Mouse (Mus musculus) left cerebral cortex, postnatal 14 days (tissue): ENCODE data around the gene Gm28042. TPM values are rescaled to one million over a fixed set of nuclear protein-coding genes. Genes with fewer than 3 reads are reported as not detected.

Experiments
- DNase-seq, 2 experiments: peaks; one replicate each; pipeline ENCODE4 v3.0.0; 2021 to 2022; ENCODE audit warnings: low spot score in 2 of 2, mixed read lengths in 1 of 2
- intact Hi-C: fragments of 180-260 bp; cut with DNase I; formaldehyde crosslinking; loops from one replicate; pipeline ENCODE4 v1.15.1; 2025
- microRNA-seq, 2 experiments: library from miRNA; unstranded; fragments of <30 nt; microRNA quantifications; one replicate each; pipeline ENCODE4 v1.2.0; 2022
- total RNA-seq, 2 experiments: library from RNA; stranded (reverse); gene quantifications; 2 replicates each; pipeline ENCODE4 v1.2.3; 2021

Gene Gm28042
- total RNA-seq, 2 experiments from 2014 or later, result 1.0 to 1.2 TPM

DNA sequence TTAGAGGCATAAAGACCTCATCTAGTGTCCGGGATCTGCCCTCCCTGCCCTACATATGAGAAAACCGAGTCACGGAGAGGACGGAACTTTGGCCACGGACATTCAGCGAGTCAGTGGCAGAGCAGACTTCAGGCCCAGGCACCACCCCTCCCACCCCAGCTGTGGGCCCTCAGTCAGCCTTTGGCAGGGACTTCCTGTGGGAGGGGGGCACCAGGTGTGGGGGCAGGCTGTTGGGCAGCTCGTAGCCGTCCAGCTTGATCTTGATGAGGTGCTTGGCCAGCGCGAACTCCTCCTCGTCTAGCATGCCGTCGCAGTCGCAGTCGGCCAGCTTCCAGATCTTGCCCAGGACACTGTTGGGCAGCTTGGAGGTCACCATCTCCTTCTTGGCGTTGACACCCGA is 63.7 kb downstream of the Gm28042 start:
- DNase-seq, result no peak
- intact Hi-C loops, result no loop called here

Small RNA genes within 50 kb of the gene (microRNA-seq; reads per million reads assigned to microRNA genes)
- 0.67 to 0.79 reads per million in 2 experiments for gene Mir7665

Other genes starting within 250 kb of the Gm28042 start
- 10 to 100 TPM; 17.5 to 18.8 TPM for gene Rpap1, start 240.0 kb upstream of the Gm28042 start, total RNA-seq
- 100 to 1,000 TPM; 117 to 119 TPM for gene Tyro3, start 229.8 kb upstream of the Gm28042 start, total RNA-seq
- 10 to 100 TPM; 57.9 to 65.6 TPM for gene Mga, start 130.3 kb upstream of the Gm28042 start, total RNA-seq
- 10 to 100 TPM; 61.2 to 65.9 TPM for gene Mapkbp1, start 54.8 kb upstream of the Gm28042 start, total RNA-seq
- gene Jmjd7, start within 50 bp of the Gm28042 start, total RNA-seq, result 1 to 10 TPM; 4.0 to 5.0 TPM
- gene Pla2g4b, start 5.9 kb downstream of the Gm28042 start, total RNA-seq, result 1 to 10 TPM; 2.4 to 4.2 TPM
- 10 to 100 TPM; 11.6 TPM for gene Ehd4, start 127.1 kb downstream of the Gm28042 start, total RNA-seq
- 10 to 100 TPM; 27.3 to 30.2 TPM for gene Pla2g4e, start 217.8 kb downstream of the Gm28042 start, total RNA-seq